Mouse (Mus musculus) limb, embryonic 10.5 days (tissue): ENCODE results near the gene Sema5a. TPM values are rescaled to one million over a fixed set of nuclear protein-coding genes. Genes with fewer than 3 reads are reported as not detected.

Experiments used
- DNase-seq: peaks from one replicate; pipeline ENCODE4 v3.0.0-alpha.2; 2017; ENCODE audit warnings: low spot score
- H3K27ac ChIP-seq: fragments of 300-500 bp; sonication (generic); 2 replicates; pipeline ENCODE4 v1.5.1; 2016; ENCODE audit warnings: mild to moderate bottlenecking
- H3K27me3 ChIP-seq: fragments of 300-500 bp; sonication (generic); 2 replicates; pipeline ENCODE4 v1.6.1; 2016; ENCODE audit warnings: low read depth, mild to moderate bottlenecking; ENCODE audit not compliant: poor library complexity, severe bottlenecking
- H3K36me3 ChIP-seq: fragments of 300-500 bp; sonication (generic); 2 replicates; pipeline ENCODE4 v1.6.1; 2016; ENCODE audit warnings: mild to moderate bottlenecking, moderate library complexity
- H3K4me1 ChIP-seq: fragments of 300-500 bp; sonication (generic); 2 replicates; pipeline ENCODE4 v1.6.1; 2016
- H3K4me3 ChIP-seq: fragments of 300-500 bp; sonication (generic); 2 replicates; pipeline ENCODE4 v1.5.1; 2016; ENCODE audit warnings: mild to moderate bottlenecking, moderate library complexity
- H3K9me3 ChIP-seq: fragments of 300-500 bp; sonication (generic); replicated peaks from 2 replicates; pipeline ENCODE4 v1.6.1; 2016; ENCODE audit warnings: mild to moderate bottlenecking
- WGBS: fragments of 180-500 bp; shearing (Covaris S2); methylation state at CpG from one replicate; pipeline ENCODE4 v1.1.7; 2016; 5-methylcytosine and 5-hydroxymethylcytosine counted together
- polyA plus RNA-seq: library from polyadenylated mRNA; unstranded; fragments of >200 nt; fragmentation: Nextera tagmentation; extraction: Ambion mirVana; gene quantifications from 2 replicates; pipeline ENCODE4 v1.2.1, GENCODE M21; 2016

Sema5a gene
- polyA plus RNA-seq, 1 experiment from 2014 or later, result 22.6 TPM

GRCm38 (mm10) chr15:32259362-32260096, 14.9 kb downstream of the Sema5a start:
- Histone ChIP-seq H3K9me3 (no peaks in the 10 kb centered on the region), H3K4me1 (peaks cover 43% of the 10 kb centered on the region), H3K27me3 (no peaks in the 10 kb centered on the region), H3K36me3 (peaks cover 10% of the 10 kb centered on the region), H3K27ac (no peak overlapping the region), H3K4me3 (no peak overlapping the region)
- WGBS, result 62% methylated on average over 5 of the region's 5 CpGs
- DNase-seq, result peak; percentile 23

GRCm38 (mm10) chr15:32260942-32261341, 16.3 kb downstream of the Sema5a start:
- peaks cover 58% of the 10 kb centered on the region for H3K4me1 ChIP-seq
- peaks cover 10% of the 10 kb centered on the region for H3K36me3 ChIP-seq
- peak; percentile 40 for DNase-seq
- no peak overlapping the region for H3K4me3 ChIP-seq
- H3K27ac ChIP-seq, result no peak overlapping the region
- H3K9me3 ChIP-seq, result no peaks in the 10 kb centered on the region
- no peaks in the 10 kb centered on the region for H3K27me3 ChIP-seq
- WGBS, result 51% methylated on average over 5 of the region's 5 CpGs

- WGBS, result 68% methylated on average over 3 of the region's 3 CpGs
- Histone ChIP-seq H3K36me3 (peaks cover 18% of the 10 kb centered on the region), H3K9me3 (no peaks in the 10 kb centered on the region), H3K27me3 (no peaks in the 10 kb centered on the region), H3K4me1 (peaks cover 54% of the 10 kb centered on the region), H3K4me3 (no peak overlapping the region), H3K27ac (no peak overlapping the region)
- DNase-seq, result peak; percentile 19
Observed at GRCm38 (mm10) chr15:32263651-32264050, 19.0 kb downstream of the Sema5a start.

- Histone ChIP-seq H3K4me1 (peaks cover 48% of the 10 kb centered on the region), H3K4me3 (no peak overlapping the region), H3K27me3 (no peaks in the 10 kb centered on the region), H3K27ac (no peak overlapping the region), H3K36me3 (peaks cover 18% of the 10 kb centered on the region), H3K9me3 (no peaks in the 10 kb centered on the region)
- 81% methylated on average over 7 of the region's 7 CpGs for WGBS
- DNase-seq, result no peak
Observed at GRCm38 (mm10) chr15:32264822-32265377, 20.3 kb downstream of the Sema5a start.

GRCm38 (mm10) chr15:32265378-32265934, 20.8 kb downstream of the Sema5a start:
- DNase-seq, result no peak
- WGBS, result 81% methylated on average over 9 of the region's 9 CpGs

GRCm38 (mm10) chr15:32266122-32266820, 21.7 kb downstream of the Sema5a start:
- 77% methylated on average over 15 of the region's 15 CpGs for WGBS
- Histone ChIP-seq H3K4me3 (no peak overlapping the region), H3K4me1 (peaks cover 38% of the 10 kb centered on the region), H3K9me3 (no peaks in the 10 kb centered on the region), H3K27ac (peak overlapping the region; percentile 36), H3K36me3 (peaks cover 26% of the 10 kb centered on the region), H3K27me3 (no peaks in the 10 kb centered on the region)
- no peak for DNase-seq

More at GRCm38 (mm10) chr15:32265378-32265934, 20.8 kb downstream of the Sema5a start:
- H3K27me3 ChIP-seq, result no peaks in the 10 kb centered on the region
- H3K4me3 ChIP-seq, result no peak overlapping the region
- H3K36me3 ChIP-seq, result peaks cover 18% of the 10 kb centered on the region
- H3K27ac ChIP-seq, result no peak overlapping the region
- peaks cover 46% of the 10 kb centered on the region for H3K4me1 ChIP-seq
- H3K9me3 ChIP-seq, result no peaks in the 10 kb centered on the region

GRCm38 (mm10) chr15:32270106-32270505, 25.5 kb downstream of the Sema5a start:
- no peak overlapping the region for H3K4me3 ChIP-seq
- peaks cover 37% of the 10 kb centered on the region for H3K4me1 ChIP-seq
- no peak for DNase-seq
- WGBS, result 64% methylated on average over 2 of the region's 2 CpGs
- no peaks in the 10 kb centered on the region for H3K27me3 ChIP-seq
- H3K9me3 ChIP-seq, result no peaks in the 10 kb centered on the region
- no peak overlapping the region for H3K27ac ChIP-seq
- H3K36me3 ChIP-seq, result peaks cover 30% of the 10 kb centered on the region

GRCm38 (mm10) chr15:32273925-32274324, 29.3 kb downstream of the Sema5a start:
- no peak for DNase-seq
- Histone ChIP-seq H3K4me3 (no peak overlapping the region), H3K9me3 (no peaks in the 10 kb centered on the region), H3K27me3 (no peaks in the 10 kb centered on the region), H3K36me3 (peaks cover 22% of the 10 kb centered on the region), H3K27ac (no peak overlapping the region), H3K4me1 (peaks cover 18% of the 10 kb centered on the region)
- 82% methylated on average over 6 of the region's 6 CpGs for WGBS

GRCm38 (mm10) chr15:32275020-32275419, 30.4 kb downstream of the Sema5a start:
- peaks cover 22% of the 10 kb centered on the region for H3K36me3 ChIP-seq
- WGBS, result 85% methylated on average over 5 of the region's 5 CpGs
- no peak overlapping the region for H3K27ac ChIP-seq
- peaks cover 13% of the 10 kb centered on the region for H3K4me1 ChIP-seq
- DNase-seq, result no peak
- H3K9me3 ChIP-seq, result no peaks in the 10 kb centered on the region
- no peak overlapping the region for H3K4me3 ChIP-seq
- H3K27me3 ChIP-seq, result no peaks in the 10 kb centered on the region

- peaks cover 5% of the 10 kb centered on the region for H3K36me3 ChIP-seq
- no peaks in the 10 kb centered on the region for H3K27me3 ChIP-seq
- no peaks in the 10 kb centered on the region for H3K9me3 ChIP-seq
- no peak overlapping the region for H3K4me3 ChIP-seq
- DNase-seq, result no peak
- H3K27ac ChIP-seq, result no peak overlapping the region
- H3K4me1 ChIP-seq, result peaks cover 7% of the 10 kb centered on the region
- WGBS, result 72% methylated on average over 2 of the region's 2 CpGs
Observed at GRCm38 (mm10) chr15:32278600-32278999, 34.0 kb downstream of the Sema5a start.

GRCm38 (mm10) chr15:32281374-32281773, 36.8 kb downstream of the Sema5a start:
- 91% methylated on average over 4 of the region's 4 CpGs for WGBS
- DNase-seq, result no peak
- Histone ChIP-seq H3K36me3 (peaks cover 5% of the 10 kb centered on the region), H3K27ac (no peak overlapping the region), H3K4me3 (no peak overlapping the region), H3K27me3 (no peaks in the 10 kb centered on the region), H3K4me1 (no peaks in the 10 kb centered on the region), H3K9me3 (no peaks in the 10 kb centered on the region)

GRCm38 (mm10) chr15:32284688-32285087, 40.1 kb downstream of the Sema5a start:
- H3K27ac ChIP-seq, result no peak overlapping the region
- H3K4me3 ChIP-seq, result no peak overlapping the region
- H3K36me3 ChIP-seq, result peaks cover 5% of the 10 kb centered on the region
- no peaks in the 10 kb centered on the region for H3K27me3 ChIP-seq
- DNase-seq, result no peak
- H3K4me1 ChIP-seq, result peaks cover 7% of the 10 kb centered on the region; the same call in 1 of the 2 replicates
- 86% methylated on average over 2 of the region's 2 CpGs for WGBS
- no peaks in the 10 kb centered on the region for H3K9me3 ChIP-seq

GRCm38 (mm10) chr15:32286296-32286695, 41.7 kb downstream of the Sema5a start:
- no peak overlapping the region for H3K27ac ChIP-seq
- 91% methylated on average over 3 of the region's 3 CpGs for WGBS
- DNase-seq, result no peak

More at GRCm38 (mm10) chr15:32286296-32286695, 41.7 kb downstream of the Sema5a start:
- Histone ChIP-seq H3K36me3 (peaks cover 5% of the 10 kb centered on the region), H3K4me1 (peaks cover 7% of the 10 kb centered on the region; the same call in 1 of the 2 replicates), H3K9me3 (no peaks in the 10 kb centered on the region), H3K27me3 (no peaks in the 10 kb centered on the region), H3K4me3 (no peak overlapping the region)
